Mouse (Mus musculus) retina, postnatal 7 days (tissue): ENCODE measurements around the gene Rasl11b.

ENCODE experiments used
- DNase-seq: peaks from one replicate; pipeline ENCODE4 v3.0.0-alpha.2; 2012; ENCODE audit warnings: low read depth, low spot score

Rasl11b gene

DNA sequence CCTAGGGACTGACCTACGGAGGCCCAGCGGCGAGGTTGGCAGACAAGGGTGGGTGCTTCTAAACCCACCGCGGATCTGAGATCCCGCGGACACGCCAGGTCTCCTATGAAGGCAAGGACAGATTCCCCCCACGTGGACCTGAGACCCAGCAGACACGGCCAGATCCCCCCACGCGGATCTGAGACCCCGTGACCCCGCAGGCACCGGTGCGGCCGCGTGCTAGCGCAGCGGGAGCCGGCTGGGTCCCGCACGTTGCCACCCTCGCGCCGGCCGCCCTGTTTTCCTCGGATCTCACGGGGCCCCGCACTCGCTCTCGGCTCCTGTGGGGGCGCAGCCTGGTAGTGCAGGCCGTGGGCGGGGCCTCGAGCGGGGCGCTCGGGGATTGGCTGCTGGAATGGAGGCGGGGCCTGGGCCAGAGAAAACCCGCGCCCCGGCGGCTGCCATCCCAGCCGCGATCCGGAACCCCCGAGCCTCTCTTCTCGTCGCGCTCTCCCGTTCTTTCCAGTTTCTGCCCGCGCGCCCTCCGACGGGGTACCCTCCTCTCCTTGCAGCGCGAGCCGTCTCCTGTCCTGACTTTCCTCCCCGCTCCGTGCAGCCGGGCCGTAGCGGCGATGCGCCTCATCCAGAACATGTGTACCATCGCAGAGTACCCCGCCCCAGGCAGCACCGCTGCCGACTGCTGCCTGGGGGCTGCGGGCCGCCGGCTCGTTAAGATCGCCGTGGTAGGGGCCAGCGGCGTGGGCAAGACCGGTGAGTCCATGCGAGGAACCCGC lies at the start of gene Rasl11b:
TSS of gene Rasl11b (plus strand) at position 446 of the 773 bp plus-strand sequence.
- DNase-seq, result peak; percentile 84

GRCm38 (mm10) chr5:74147631-74148030 lies 47.5 kb upstream of the Rasl11b start:
- no peak for DNase-seq

- DNase-seq, result no peak
Observed at GRCm38 (mm10) chr5:74149975-74150374, 45.1 kb upstream of the Rasl11b start.

GRCm38 (mm10) chr5:74151774-74152173 lies 43.3 kb upstream of the Rasl11b start:
- no peak for DNase-seq

DNA sequence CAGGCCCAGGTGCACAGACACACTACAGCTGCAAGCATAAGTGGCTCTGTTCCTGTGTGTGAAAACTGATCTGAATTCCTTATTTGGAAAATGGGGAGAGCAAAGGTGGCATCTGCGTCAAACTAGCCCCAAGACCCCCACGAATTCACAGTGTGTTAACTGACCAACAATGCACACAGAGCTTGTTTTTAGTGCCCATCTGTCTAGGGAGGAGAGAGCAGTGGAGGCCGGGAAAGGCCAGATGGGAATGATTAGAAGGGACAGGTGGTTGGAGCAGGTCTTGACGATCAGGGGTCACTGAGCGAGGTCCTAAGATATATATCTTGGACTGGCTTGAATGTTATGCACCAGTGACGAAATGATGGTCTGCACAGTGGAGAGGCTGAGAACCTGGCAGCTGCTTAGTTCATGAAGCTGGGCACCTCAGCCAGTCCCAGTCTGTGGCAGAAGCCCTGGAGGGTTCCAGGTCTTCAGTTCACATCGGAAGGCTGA lies 39.2 kb upstream of the Rasl11b start:
- DNase-seq, result no peak

DNA sequence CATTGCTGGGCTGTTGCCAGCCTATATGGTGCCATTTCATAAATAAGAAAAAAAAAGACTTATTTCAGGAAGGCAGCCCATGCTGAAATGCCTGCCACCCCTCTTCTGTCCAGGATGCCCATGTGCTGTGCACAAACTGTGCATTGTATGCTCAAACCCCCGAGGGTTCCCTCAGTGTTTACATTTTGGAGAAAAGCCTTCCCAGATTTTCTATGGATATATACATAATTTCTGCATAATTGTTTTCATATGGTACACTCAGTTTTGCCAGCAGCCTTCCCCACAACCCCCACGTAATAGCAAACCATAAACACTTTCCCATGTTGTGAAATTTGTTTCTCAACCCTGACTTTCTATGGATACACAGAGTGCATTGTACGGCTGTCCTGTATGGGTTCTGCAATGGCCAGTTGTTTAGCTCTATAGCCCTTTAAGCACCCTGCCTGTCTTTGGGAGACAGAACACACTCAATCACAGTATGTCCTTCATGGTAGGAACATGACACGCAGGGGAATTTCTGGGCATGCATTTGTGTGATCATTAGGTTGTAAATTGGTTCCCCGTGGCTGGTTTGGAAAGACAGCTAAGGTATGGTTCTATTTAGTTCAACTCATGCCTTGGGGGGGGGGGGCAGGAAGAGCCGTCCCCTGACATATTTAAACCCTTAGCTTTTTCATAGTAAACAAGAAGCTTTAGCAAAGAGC lies 36.0 kb upstream of the Rasl11b start:
- DNase-seq, result no peak

- DNase-seq, result no peak
Observed at GRCm38 (mm10) chr5:74159906-74160305, 35.2 kb upstream of the Rasl11b start.

DNA sequence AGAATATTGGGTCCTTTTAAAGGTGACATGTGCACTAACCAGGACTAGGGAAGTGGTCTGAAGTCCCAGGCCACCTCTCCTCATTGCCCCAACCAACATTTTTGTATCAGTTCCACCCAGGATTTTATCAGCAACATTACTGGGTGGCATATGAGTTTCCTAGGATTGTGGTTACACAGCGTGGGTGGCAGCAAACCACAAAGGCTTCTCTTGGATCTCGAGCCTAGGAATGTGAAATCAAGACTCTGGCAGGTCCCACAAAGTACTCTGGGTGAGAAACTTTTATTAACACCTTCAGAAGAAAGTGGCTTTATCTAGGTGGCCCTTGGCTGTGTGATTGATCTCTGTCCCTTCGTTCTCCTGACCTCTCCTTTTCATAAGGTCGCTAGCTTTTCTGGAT lies 34.7 kb upstream of the Rasl11b start:
- no peak for DNase-seq

DNA sequence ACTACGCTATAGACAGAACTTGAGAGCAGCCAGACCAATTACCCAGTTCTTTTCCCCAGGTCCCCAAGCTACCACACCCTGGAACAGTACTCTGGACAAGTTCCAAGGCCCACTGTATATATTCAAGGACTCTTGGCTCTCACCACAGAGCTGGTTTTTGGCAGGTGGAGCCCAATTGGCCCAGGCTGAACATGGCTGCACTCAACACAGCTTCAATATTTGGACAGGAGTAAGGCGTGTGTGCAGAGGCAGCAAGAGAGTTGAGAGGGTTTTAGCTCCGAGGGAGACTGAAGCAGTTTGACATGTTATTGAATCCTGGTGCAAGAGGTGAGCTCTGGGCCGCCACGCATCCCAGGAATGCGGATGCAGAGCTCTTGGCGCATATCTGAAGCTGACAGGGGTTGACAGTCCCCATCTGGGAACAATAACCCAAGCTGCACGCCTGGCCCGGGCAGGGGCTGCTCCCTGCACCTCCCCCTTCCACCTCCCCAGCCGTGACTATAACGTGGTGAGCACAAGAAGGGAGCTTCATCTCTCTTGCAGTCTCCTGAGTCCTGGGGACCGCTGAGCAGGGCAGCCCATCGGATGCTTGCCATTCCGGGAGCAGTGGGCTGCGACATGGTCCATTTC lies 33.7 kb upstream of the Rasl11b start:
- no peak for DNase-seq

- DNase-seq, result peak; percentile 24
Observed at GRCm38 (mm10) chr5:74162013-74162412, 33.1 kb upstream of the Rasl11b start.

DNA sequence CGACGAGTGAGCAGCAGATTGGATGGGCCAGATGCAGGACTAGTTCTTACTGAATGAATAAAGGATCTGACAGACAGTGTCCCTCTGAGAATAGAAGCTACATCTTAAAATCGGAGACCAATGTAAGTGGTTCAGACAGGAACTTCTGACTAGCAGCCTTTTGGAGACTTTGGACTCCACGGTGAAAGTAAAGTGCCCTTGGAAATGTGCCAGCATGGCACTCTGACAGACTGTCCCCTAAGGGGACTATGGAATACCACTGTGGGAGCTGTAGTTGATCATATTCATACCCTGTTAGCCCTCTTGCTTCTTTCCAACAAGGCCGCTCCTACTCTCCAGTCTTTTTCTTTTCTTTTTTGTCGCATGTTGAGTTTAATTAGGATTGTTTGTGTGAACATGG lies 31.9 kb upstream of the Rasl11b start:
- DNase-seq, result no peak

DNA sequence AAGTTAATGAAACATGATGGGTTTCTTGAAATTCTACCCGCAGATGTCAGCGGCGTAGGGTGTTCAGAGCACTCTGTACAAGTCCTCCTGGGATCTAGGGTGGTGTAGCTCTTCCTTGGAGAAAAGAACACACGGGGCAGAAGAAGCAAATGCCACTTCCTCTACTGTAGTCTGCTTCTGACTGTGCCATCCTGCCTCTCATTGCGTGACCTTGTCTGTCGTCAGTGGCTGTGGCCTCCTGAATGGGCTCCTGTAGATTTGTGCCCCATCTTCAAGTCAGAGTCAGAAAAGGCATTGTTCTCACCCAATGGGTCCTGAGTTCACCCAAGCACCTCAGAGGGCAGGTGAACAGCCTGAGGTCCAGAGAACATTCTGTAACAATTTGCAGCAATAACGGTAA lies 30.5 kb upstream of the Rasl11b start:
- no peak for DNase-seq

DNA sequence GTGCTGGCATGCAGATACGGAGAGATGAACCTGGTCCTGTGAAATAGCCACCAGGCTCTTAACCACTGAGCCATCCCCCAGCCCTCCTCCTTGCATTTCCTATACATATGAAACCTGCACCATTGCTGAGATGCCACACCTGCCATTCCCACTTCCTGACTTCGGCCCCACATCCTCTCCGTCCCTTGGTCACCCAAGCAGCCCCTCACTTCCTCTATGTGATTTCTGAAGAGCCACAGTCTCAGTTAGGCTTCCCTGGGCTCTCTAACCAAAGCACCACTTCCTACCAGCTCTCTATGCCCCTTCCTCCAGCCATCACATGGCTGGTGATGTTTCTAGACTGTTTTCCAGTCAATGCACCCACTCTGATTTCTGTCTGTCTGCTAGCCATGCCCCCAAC lies 28.4 kb upstream of the Rasl11b start:
- no peak for DNase-seq

GRCm38 (mm10) chr5:74168085-74168484 lies 27.0 kb upstream of the Rasl11b start:
- no peak for DNase-seq

GRCm38 (mm10) chr5:74171768-74172167 lies 23.3 kb upstream of the Rasl11b start:
- DNase-seq, result no peak

DNA sequence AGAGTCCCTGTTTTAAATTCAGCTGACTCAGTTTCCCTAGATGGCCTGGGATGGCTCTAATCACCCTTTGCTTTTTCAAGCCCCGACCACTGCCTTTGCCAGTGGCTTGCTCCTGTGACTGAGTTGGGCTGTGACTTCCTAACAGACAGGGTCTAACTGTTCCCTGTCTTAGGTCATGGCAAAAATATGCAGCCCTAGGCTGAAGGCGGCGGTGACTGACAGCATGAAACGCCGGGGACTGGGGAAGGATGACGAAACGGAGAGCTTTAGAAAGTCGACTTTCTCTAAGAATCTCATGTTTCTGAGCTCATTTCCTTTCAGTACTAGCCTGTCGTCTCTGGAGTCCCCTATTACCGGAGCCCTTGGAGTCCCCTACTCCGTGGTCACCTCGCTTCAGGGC lies 22.9 kb upstream of the Rasl11b start:
- no peak for DNase-seq

- DNase-seq, result no peak
Observed at GRCm38 (mm10) chr5:74173162-74173844, 21.8 kb upstream of the Rasl11b start.

DNA sequence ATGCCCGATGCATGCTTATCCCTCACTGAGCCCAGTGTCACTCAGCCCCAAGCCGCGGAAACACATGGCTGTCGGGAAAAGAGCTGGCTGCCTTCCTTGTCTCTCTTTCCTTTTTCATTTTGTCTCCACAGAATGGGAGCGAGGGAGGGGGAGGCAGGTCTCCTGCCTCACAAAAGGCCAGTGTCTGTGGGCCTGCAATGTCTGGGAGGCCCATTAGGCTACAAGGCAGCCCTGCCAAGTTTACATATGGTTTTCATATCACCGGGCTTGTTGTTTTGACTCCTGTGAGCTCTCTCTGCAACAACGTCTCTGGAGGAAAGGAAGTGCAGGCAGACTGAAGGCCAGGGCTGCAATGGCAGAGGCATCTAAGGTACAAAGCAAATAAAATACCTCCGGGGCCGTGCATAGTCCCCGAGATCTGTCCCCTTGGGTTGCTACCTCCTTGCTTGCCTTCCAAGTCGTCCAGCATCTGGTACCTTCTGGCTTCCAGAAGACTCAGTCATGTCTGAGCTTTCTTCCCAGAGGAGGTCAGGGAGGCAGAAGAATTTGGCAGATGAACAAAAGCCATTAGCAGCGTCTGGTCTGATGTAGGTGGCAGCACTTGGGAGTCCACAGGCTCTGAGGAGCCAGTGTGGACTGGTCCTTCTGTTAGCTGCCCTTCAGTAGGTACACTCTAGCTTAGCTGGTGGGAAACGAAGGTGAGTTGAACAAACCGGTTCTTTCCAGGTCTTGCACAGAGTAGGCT lies 19.4 kb upstream of the Rasl11b start:
- DNase-seq, result no peak

DNA sequence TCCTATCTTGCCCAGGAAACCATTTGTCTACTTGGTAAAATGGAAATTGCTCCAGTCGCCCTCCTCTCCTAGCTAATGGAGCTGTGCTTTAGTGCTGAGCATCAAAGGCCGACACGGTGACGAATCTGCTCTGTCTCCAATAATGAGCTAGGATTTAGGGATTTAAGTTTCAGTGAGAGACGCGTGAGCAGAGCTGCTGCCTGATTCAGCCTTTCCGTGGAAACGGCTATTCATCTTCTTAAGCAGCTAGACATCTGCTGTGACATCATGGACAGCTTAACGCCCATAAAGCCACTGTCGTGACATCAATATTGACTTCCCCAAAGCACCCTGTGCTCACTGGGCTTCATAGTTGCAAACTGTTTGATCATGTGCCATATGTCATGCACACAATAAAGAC lies 14.9 kb upstream of the Rasl11b start:
- DNase-seq, result no peak

DNA sequence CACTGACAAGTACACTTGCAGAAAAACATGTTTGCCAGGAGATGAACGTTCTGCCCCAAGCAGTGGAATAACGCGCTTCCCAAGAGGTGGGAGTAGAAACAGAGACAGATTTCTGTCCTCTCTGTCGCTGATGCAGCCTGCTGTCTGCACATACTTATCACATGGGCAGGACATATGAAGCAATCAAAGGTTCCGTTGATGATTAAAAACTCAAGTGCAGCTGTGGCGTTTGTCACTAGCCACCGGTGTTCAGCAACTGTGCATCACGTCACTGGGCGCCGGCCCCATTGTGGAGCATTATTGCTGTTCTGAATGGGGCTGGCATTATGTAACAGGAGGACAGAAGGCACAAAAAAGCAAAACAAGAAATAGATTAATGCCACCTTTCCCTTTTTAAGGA lies 12.0 kb upstream of the Rasl11b start:
- DNase-seq, result no peak

GRCm38 (mm10) chr5:74184607-74185006 lies 10.5 kb upstream of the Rasl11b start:
- no peak for DNase-seq
